Mouse (Mus musculus): Measurements from ENCODE around the gene Wasf3.
"Not testable (repeated sequence)": the region's sequence is repeated elsewhere in the genome, so short reads cannot be mapped to it uniquely, and the experiment has no call there.

- not testable (repeated sequence) for TF ChIP-seq POLR2A (IDR thresholded peaks at IDR 0.05; ENCODE audit: control insufficient read depth in 1 of 2, insufficient read depth in 1 of 2, low read depth in 1 of 2, low read length in 2 of 2, poor library complexity in 1 of 2); GATA1 (IDR thresholded peaks at IDR 0.05; ENCODE audit: low read depth, low read length); MXI1 (IDR thresholded peaks at IDR 0.05; ENCODE audit: low read depth, low read length); CHD2 (IDR thresholded peaks at IDR 0.05; ENCODE audit: low read length); EP300 (IDR thresholded peaks at IDR 0.05; ENCODE audit: low read depth in 1 of 2, low read length in 2 of 2); MAZ (IDR thresholded peaks at IDR 0.05; ENCODE audit: low read depth, low read length); USF2 (IDR thresholded peaks at IDR 0.05; ENCODE audit: borderline replicate concordance in 1 of 2, insufficient read depth in 1 of 2, low read depth in 1 of 2, low read length in 2 of 2); USF1 (IDR thresholded peaks at IDR 0.05; ENCODE audit: low read depth, low read length); TAL1 (IDR thresholded peaks at IDR 0.05; ENCODE audit: low read length); RCOR1 (IDR thresholded peaks at IDR 0.05; ENCODE audit: low read depth, low read length); ETS1 (IDR thresholded peaks at IDR 0.05; ENCODE audit: low read depth, low read length)
- TF ChIP-seq CTCF (IDR thresholded peaks at IDR 0.05 in 2 of 3, conservative IDR thresholded peaks at IDR 0.05 in 1 of 3; ENCODE audit: control insufficient read depth in 1 of 3, insufficient read depth in 1 of 3, low read depth in 2 of 3, low read length in 3 of 3, poor library complexity in 1 of 3, severe bottlenecking in 1 of 3) (peak; percentile 28 to 59 (median 51); a peak in 5 of 6 replicates), RAD21 (IDR thresholded peaks at IDR 0.05; ENCODE audit: low read depth, low read length) (peak; percentile 49)
These were observed 94.8 kb downstream of the Wasf3 start for GRCm38 (mm10) chr5:146479564-146479963.
